Mouse (Mus musculus): ENCODE results near the gene Spag6. TPM values are rescaled to one million over a fixed set of nuclear protein-coding genes. Genes with fewer than 3 reads are reported as not detected.

Spag6 gene
- polyA plus RNA-seq, 1 experiment from 2014 or later, result 0.32 TPM

GRCm38 (mm10) chr2:18766821-18767541 is 73.1 kb downstream of the Spag6 start:
- Histone ChIP-seq H3K36me3 (ENCODE audit: control insufficient read depth, insufficient read depth, low read length) (no peaks in the 10 kb centered on the region), H3K9ac (ENCODE audit: low read length) (peak overlapping the region; percentile 93), H3K4me1 (ENCODE audit: control insufficient read depth in 2 of 2, insufficient read depth in 2 of 2, low read length in 2 of 2) (peaks cover 2 to 8% of the 10 kb centered on the region in 2 experiments; a peak in 1 of 4 replicates), H3K4me2 (ENCODE audit: low read length) (peak overlapping the region; percentile 76), H3K9me3 (ENCODE audit: control insufficient read depth, low read length) (no peaks in the 10 kb centered on the region), H3K27me3 (ENCODE audit: control insufficient read depth, insufficient read depth, low read length) (no peaks in the 10 kb centered on the region), H3K27ac (replicated peaks in 1 of 2; ENCODE audit: control insufficient read depth in 1 of 2, insufficient read depth in 1 of 2, low read depth in 2 of 2, low read length in 2 of 2) (peak overlapping the region; percentile 97), H3K4me3 (ENCODE audit: control insufficient read depth in 1 of 2, insufficient read depth in 1 of 2, low read depth in 1 of 2, low read length in 2 of 2) (peak overlapping the region; percentile 68 to 82)
- peak; percentile 76 for ATAC-seq (ENCODE audit: insufficient number of reproducible peaks, insufficient read depth, low FRiP score, low read depth)
- WGBS, result under 1% methylated on average over 56 of the region's 56 CpGs

- H3K4me2 ChIP-seq (ENCODE audit: low read length), result no peak overlapping the region
- no peaks in the 10 kb centered on the region for H3K36me3 ChIP-seq (ENCODE audit: control insufficient read depth, insufficient read depth, low read length)
- H3K4me1 ChIP-seq (ENCODE audit: control insufficient read depth in 2 of 2, insufficient read depth in 2 of 2, low read length in 2 of 2), result peaks cover 2 to 8% of the 10 kb centered on the region in 2 experiments; a peak in 1 of 4 replicates
- H3K9me3 ChIP-seq (ENCODE audit: control insufficient read depth, low read length), result no peaks in the 10 kb centered on the region
- no peak overlapping the region for H3K9ac ChIP-seq (ENCODE audit: low read length)
- ATAC-seq (ENCODE audit: insufficient number of reproducible peaks, insufficient read depth, low FRiP score, low read depth), result no peak
- H3K27me3 ChIP-seq (ENCODE audit: control insufficient read depth, insufficient read depth, low read length), result no peaks in the 10 kb centered on the region
- WGBS, result 100% methylated on average over 2 of the region's 2 CpGs
- no peak overlapping the region for H3K4me3 ChIP-seq (ENCODE audit: control insufficient read depth in 1 of 2, insufficient read depth in 1 of 2, low read depth in 1 of 2, low read length in 2 of 2)
- H3K27ac ChIP-seq (replicated peaks in 1 of 2; ENCODE audit: control insufficient read depth in 1 of 2, insufficient read depth in 1 of 2, low read depth in 2 of 2, low read length in 2 of 2), result no peak overlapping the region
These were observed 74.6 kb downstream of the Spag6 start for GRCm38 (mm10) chr2:18768414-18768813.

DNA sequence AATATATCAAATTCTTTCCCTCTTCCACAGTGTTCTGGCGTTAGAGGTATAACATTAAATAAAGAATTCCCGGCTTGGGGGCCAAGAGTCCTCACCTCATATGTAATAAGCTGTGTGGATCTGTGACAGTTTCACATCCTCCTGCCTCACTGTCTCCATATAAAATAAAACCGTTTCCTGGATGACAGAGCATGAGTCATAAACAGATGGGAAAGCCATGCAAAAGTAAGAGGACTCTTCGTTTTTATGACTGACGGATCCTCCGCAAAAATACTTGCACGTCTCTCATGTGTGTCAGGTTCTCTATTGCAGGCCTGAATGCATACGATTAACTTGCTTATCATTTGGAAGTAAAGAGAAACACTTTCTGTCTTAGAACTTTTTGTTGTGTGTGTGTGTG is 78.6 kb downstream of the Spag6 start:
- 78% methylated on average over 8 of the region's 8 CpGs for WGBS
- no peak for ATAC-seq (ENCODE audit: insufficient number of reproducible peaks, insufficient read depth, low FRiP score, low read depth)
- Histone ChIP-seq H3K27me3 (ENCODE audit: control insufficient read depth, insufficient read depth, low read length) (no peaks in the 10 kb centered on the region), H3K4me2 (ENCODE audit: low read length) (no peak overlapping the region), H3K4me1 (ENCODE audit: control insufficient read depth in 2 of 2, insufficient read depth in 2 of 2, low read length in 2 of 2) (peaks cover 0 to 6% of the 10 kb centered on the region in 2 experiments; a peak in 2 of 4 replicates), H3K36me3 (ENCODE audit: control insufficient read depth, insufficient read depth, low read length) (no peaks in the 10 kb centered on the region), H3K9me3 (ENCODE audit: control insufficient read depth, low read length) (no peaks in the 10 kb centered on the region), H3K4me3 (ENCODE audit: control insufficient read depth in 1 of 2, insufficient read depth in 1 of 2, low read depth in 1 of 2, low read length in 2 of 2) (no peak overlapping the region), H3K27ac (replicated peaks in 1 of 2; ENCODE audit: control insufficient read depth in 1 of 2, insufficient read depth in 1 of 2, low read depth in 2 of 2, low read length in 2 of 2) (no peak overlapping the region), H3K9ac (ENCODE audit: low read length) (no peak overlapping the region)

GRCm38 (mm10) chr2:18774326-18774725 is 80.5 kb downstream of the Spag6 start:
- H3K27me3 ChIP-seq (ENCODE audit: control insufficient read depth, insufficient read depth, low read length), result no peaks in the 10 kb centered on the region
- peaks cover 6 to 16% of the 10 kb centered on the region in 2 experiments for H3K4me1 ChIP-seq (ENCODE audit: control insufficient read depth in 2 of 2, insufficient read depth in 2 of 2, low read length in 2 of 2)
- no peak overlapping the region for H3K4me2 ChIP-seq (ENCODE audit: low read length)
- no peak overlapping the region for H3K9ac ChIP-seq (ENCODE audit: low read length)
- H3K36me3 ChIP-seq (ENCODE audit: control insufficient read depth, insufficient read depth, low read length), result no peaks in the 10 kb centered on the region
- H3K9me3 ChIP-seq (ENCODE audit: control insufficient read depth, low read length), result no peaks in the 10 kb centered on the region
- 73% methylated on average over 6 of the region's 6 CpGs for WGBS
- H3K4me3 ChIP-seq (ENCODE audit: control insufficient read depth in 1 of 2, insufficient read depth in 1 of 2, low read depth in 1 of 2, low read length in 2 of 2), result no peak overlapping the region
- no peak for ATAC-seq (ENCODE audit: insufficient number of reproducible peaks, insufficient read depth, low FRiP score, low read depth)
- H3K27ac ChIP-seq (replicated peaks in 1 of 2; ENCODE audit: control insufficient read depth in 1 of 2, insufficient read depth in 1 of 2, low read depth in 2 of 2, low read length in 2 of 2), result no peak overlapping the region

DNA sequence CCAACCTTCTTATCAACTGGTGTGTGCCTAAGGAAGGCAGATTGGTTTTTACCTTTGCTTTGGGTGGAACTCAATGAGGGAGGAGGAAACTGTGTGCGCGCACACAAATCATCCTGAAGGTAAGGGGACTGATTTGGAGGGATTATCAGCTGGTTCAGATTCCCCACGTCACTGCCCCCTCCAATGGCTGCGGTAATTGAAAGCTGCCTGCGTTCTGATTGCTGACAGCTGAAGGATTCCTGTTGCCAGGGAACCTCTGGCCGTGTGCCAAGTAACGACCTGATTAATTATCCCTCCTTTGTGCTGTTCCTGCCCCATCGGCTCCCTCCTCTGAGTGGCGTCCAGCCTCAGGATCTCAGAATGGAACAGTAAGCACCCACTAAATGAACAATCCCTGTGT is 84.4 kb downstream of the Spag6 start:
- H3K36me3 ChIP-seq (ENCODE audit: control insufficient read depth, insufficient read depth, low read length), result no peaks in the 10 kb centered on the region
- H3K4me1 ChIP-seq (ENCODE audit: control insufficient read depth in 2 of 2, insufficient read depth in 2 of 2, low read length in 2 of 2), result peaks cover 6 to 16% of the 10 kb centered on the region in 2 experiments
- no peak overlapping the region for H3K9ac ChIP-seq (ENCODE audit: low read length)
- no peaks in the 10 kb centered on the region for H3K9me3 ChIP-seq (ENCODE audit: control insufficient read depth, low read length)
- no peaks in the 10 kb centered on the region for H3K27me3 ChIP-seq (ENCODE audit: control insufficient read depth, insufficient read depth, low read length)
- peak overlapping the region in 1 of 2 experiments; percentile 64; a peak in 1 of 4 replicates for H3K27ac ChIP-seq (replicated peaks in 1 of 2; ENCODE audit: control insufficient read depth in 1 of 2, insufficient read depth in 1 of 2, low read depth in 2 of 2, low read length in 2 of 2)
- WGBS, result 5% methylated on average over 9 of the region's 9 CpGs
- peak; percentile 17; the same call in 1 of the 2 replicates for ATAC-seq (ENCODE audit: insufficient number of reproducible peaks, insufficient read depth, low FRiP score, low read depth)
- H3K4me2 ChIP-seq (ENCODE audit: low read length), result peak overlapping the region; percentile 43
- no peak overlapping the region for H3K4me3 ChIP-seq (ENCODE audit: control insufficient read depth in 1 of 2, insufficient read depth in 1 of 2, low read depth in 1 of 2, low read length in 2 of 2)

DNA sequence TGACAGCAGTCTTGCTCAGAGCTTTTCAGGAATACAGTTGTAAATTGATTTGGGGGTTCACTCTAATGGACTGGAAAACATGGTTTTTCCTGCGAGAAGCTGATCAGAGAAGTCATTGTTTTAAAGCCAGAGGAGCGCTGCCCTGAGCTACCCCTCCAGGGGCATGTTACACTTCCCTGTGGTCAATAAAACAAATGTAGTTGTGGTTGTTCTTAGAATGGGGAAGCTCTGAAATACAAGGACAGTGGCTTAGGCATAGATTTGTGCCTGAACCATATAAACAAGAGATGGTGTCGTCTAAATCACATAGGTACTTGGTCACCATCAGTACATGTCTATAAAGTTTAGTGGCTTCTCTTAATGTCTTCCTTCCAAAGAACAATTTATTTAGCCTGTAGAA is 86.0 kb downstream of the Spag6 start:
- Histone ChIP-seq H3K9ac (ENCODE audit: low read length) (no peak overlapping the region), H3K27ac (replicated peaks in 1 of 2; ENCODE audit: control insufficient read depth in 1 of 2, insufficient read depth in 1 of 2, low read depth in 2 of 2, low read length in 2 of 2) (no peak overlapping the region), H3K4me3 (ENCODE audit: control insufficient read depth in 1 of 2, insufficient read depth in 1 of 2, low read depth in 1 of 2, low read length in 2 of 2) (no peak overlapping the region), H3K4me1 (ENCODE audit: control insufficient read depth in 2 of 2, insufficient read depth in 2 of 2, low read length in 2 of 2) (peaks cover 6 to 16% of the 10 kb centered on the region in 2 experiments), H3K9me3 (ENCODE audit: control insufficient read depth, low read length) (no peaks in the 10 kb centered on the region), H3K4me2 (ENCODE audit: low read length) (no peak overlapping the region), H3K27me3 (ENCODE audit: control insufficient read depth, insufficient read depth, low read length) (no peaks in the 10 kb centered on the region), H3K36me3 (ENCODE audit: control insufficient read depth, insufficient read depth, low read length) (no peaks in the 10 kb centered on the region)
- WGBS, result 89% methylated on average over 3 of the region's 3 CpGs
- no peak for ATAC-seq (ENCODE audit: insufficient number of reproducible peaks, insufficient read depth, low FRiP score, low read depth)

DNA sequence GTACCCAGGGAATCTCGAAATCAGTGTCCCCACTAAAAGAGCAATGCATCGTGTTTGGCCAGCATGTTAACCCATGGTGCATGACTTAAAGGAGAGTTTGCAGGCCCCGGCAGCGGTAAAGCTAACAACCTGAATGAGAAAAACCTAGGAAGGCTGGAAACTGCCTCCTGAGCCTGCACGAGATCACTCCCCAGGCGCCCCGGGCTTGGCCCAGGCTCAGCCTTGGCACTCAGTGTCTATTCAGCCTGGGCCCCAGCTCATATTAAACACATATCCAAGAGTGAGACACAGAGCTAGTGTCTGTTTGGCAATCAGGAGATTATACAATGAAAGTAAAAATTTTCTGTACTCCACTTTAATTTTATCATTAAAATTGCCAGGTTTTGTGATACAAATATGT is 87.5 kb downstream of the Spag6 start:
- H3K4me1 ChIP-seq (ENCODE audit: control insufficient read depth in 2 of 2, insufficient read depth in 2 of 2, low read length in 2 of 2), result peaks cover 6 to 15% of the 10 kb centered on the region in 2 experiments
- no peaks in the 10 kb centered on the region for H3K27me3 ChIP-seq (ENCODE audit: control insufficient read depth, insufficient read depth, low read length)
- WGBS, result 81% methylated on average over 7 of the region's 7 CpGs
- no peaks in the 10 kb centered on the region for H3K36me3 ChIP-seq (ENCODE audit: control insufficient read depth, insufficient read depth, low read length)
- no peaks in the 10 kb centered on the region for H3K9me3 ChIP-seq (ENCODE audit: control insufficient read depth, low read length)
- no peak overlapping the region for H3K9ac ChIP-seq (ENCODE audit: low read length)
- ATAC-seq (ENCODE audit: insufficient number of reproducible peaks, insufficient read depth, low FRiP score, low read depth), result no peak
- H3K4me3 ChIP-seq (ENCODE audit: control insufficient read depth in 1 of 2, insufficient read depth in 1 of 2, low read depth in 1 of 2, low read length in 2 of 2), result no peak overlapping the region
- H3K27ac ChIP-seq (replicated peaks in 1 of 2; ENCODE audit: control insufficient read depth in 1 of 2, insufficient read depth in 1 of 2, low read depth in 2 of 2, low read length in 2 of 2), result no peak overlapping the region
- no peak overlapping the region for H3K4me2 ChIP-seq (ENCODE audit: low read length)

DNA sequence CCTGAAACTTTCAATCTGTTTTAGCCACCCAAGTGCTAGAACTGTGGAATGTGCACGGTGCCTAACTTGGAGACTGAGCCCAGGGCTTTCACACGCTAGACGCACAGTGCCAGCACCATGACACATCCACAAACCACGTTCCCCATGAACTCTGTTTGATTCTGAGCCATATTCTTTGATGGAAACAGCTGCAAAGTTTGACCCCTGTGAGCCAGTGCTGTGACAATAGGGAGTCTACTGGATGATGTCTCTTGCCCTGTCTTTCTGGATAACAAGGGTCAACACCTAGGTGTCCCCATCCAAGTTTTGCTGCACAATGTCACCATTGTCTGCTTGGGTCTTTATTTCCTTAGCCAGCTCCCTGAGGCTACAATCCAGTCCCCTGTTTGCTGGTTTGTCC is 100.4 kb downstream of the Spag6 start:
- no peak for ATAC-seq (ENCODE audit: insufficient number of reproducible peaks, insufficient read depth, low FRiP score, low read depth)
- H3K27ac ChIP-seq (replicated peaks in 1 of 2; ENCODE audit: control insufficient read depth in 1 of 2, insufficient read depth in 1 of 2, low read depth in 2 of 2, low read length in 2 of 2), result no peak overlapping the region
- H3K36me3 ChIP-seq (ENCODE audit: control insufficient read depth, insufficient read depth, low read length), result no peaks in the 10 kb centered on the region
- WGBS, result 76% methylated on average over 4 of the region's 4 CpGs
- no peak overlapping the region for H3K4me3 ChIP-seq (ENCODE audit: control insufficient read depth in 1 of 2, insufficient read depth in 1 of 2, low read depth in 1 of 2, low read length in 2 of 2)
- no peaks in the 10 kb centered on the region for H3K9me3 ChIP-seq (ENCODE audit: control insufficient read depth, low read length)
- H3K4me1 ChIP-seq (ENCODE audit: control insufficient read depth in 2 of 2, insufficient read depth in 2 of 2, low read length in 2 of 2), result no peaks in the 10 kb centered on the region
- peaks cover 20% of the 10 kb centered on the region for H3K27me3 ChIP-seq (ENCODE audit: control insufficient read depth, insufficient read depth, low read length)
- no peak overlapping the region for H3K4me2 ChIP-seq (ENCODE audit: low read length)
- no peak overlapping the region for H3K9ac ChIP-seq (ENCODE audit: low read length)

Data from heart, embryonic 14.5 days (tissue).